Mouse (Mus musculus): Measurements from ENCODE around the gene Olfr1275.

Olfr1275 gene
- long read RNA-seq, experiment 1, result 0 reads
- long read RNA-seq, experiment 2, result 0 reads

GRCm38 (mm10) chr2:111235186-111235585, at the start of gene Olfr1275:
Gene Olfr1275, minus strand, starts transcription at chr2:111235286.
- intact Hi-C loops (cut with DNase I), result no loop called here

- intact Hi-C loops (cut with DNase I), result no loop called here
Measured at GRCm38 (mm10) chr2:111274006-111274405, 38.9 kb upstream of the Olfr1275 start, which contains the start of gene Olfr1277. Gene Olfr1277, minus strand, starts transcription at chr2:111274106.

- intact Hi-C loops (cut with DNase I), result no loop called here
Measured at GRCm38 (mm10) chr2:111254216-111254615, 19.1 kb upstream of the Olfr1275 start, which contains the start of gene Olfr1276. Gene Olfr1276, plus strand, starts transcription at chr2:111254516.

- intact Hi-C loops (cut with DNase I), result no loop called here
Measured at GRCm38 (mm10) chr2:111229502-111229901, 5.6 kb downstream of the Olfr1275 start, which contains the start of gene 4930430A15Rik. Gene 4930430A15Rik, minus strand, starts transcription at chr2:111229602.

- intact Hi-C loops (cut with DNase I), result no loop called here
Measured at GRCm38 (mm10) chr2:111182068-111182467, 53.0 kb downstream of the Olfr1275 start.
